Mouse (Mus musculus) gastrocnemius, postnatal 4 days (tissue): ENCODE results near the gene Hist2h3c2. TPM values are rescaled to one million over a fixed set of nuclear protein-coding genes. Genes with fewer than 3 reads are reported as not detected.
"Not testable (repeated sequence)": the region's sequence is repeated elsewhere in the genome, so short reads cannot be mapped to it uniquely, and the experiment has no call there.

Source experiments
- DNase-seq, 2 experiments: peaks; one replicate each; pipeline ENCODE4 v3.0.0; 2021 to 2022; ENCODE audit warnings: low spot score in 2 of 2, mixed read lengths in 2 of 2
- total RNA-seq, 2 experiments: library from RNA; stranded (reverse); gene quantifications; 2 replicates each; pipeline ENCODE4 v1.2.3; 2021

Gene Hist2h3c2
- total RNA-seq, 2 experiments from 2014 or later: 150 TPM

- no peak for DNase-seq
Measured at GRCm38 (mm10) chr3:96261623-96262022, 22.7 kb upstream of the Hist2h3c2 start.

- no peak for DNase-seq
Measured at GRCm38 (mm10) chr3:96260220-96260619, 21.3 kb upstream of the Hist2h3c2 start.

GRCm38 (mm10) chr3:96257190-96257589, 18.3 kb upstream of the Hist2h3c2 start:
- no peak for DNase-seq

- no peak for DNase-seq
Measured at GRCm38 (mm10) chr3:96255926-96256593, 17.1 kb upstream of the Hist2h3c2 start.

- no peak for DNase-seq
Measured at GRCm38 (mm10) chr3:96254683-96255355, 15.9 kb upstream of the Hist2h3c2 start.

GRCm38 (mm10) chr3:96251787-96252186, 12.9 kb upstream of the Hist2h3c2 start:
- DNase-seq: no peak

- no peak for DNase-seq
Measured at GRCm38 (mm10) chr3:96250890-96251289, 12.0 kb upstream of the Hist2h3c2 start.

- no peak for DNase-seq
Measured at GRCm38 (mm10) chr3:96249034-96249345, 10.1 kb upstream of the Hist2h3c2 start.

- no peak for DNase-seq
Measured at GRCm38 (mm10) chr3:96248141-96249033, 9.5 kb upstream of the Hist2h3c2 start.

GRCm38 (mm10) chr3:96247356-96248140, 8.6 kb upstream of the Hist2h3c2 start:
- DNase-seq: no peak

GRCm38 (mm10) chr3:96246427-96246856, 7.5 kb upstream of the Hist2h3c2 start, which contains the start of gene Hist2h3c1:
Hist2h3c1 (plus strand) TSS chr3:96246685.
- not testable (repeated sequence) for DNase-seq

- not testable (repeated sequence) for DNase-seq
Measured at GRCm38 (mm10) chr3:96246018-96246417, 7.1 kb upstream of the Hist2h3c2 start.

GRCm38 (mm10) chr3:96245003-96245886, 6.3 kb upstream of the Hist2h3c2 start, which contains the start of gene Hist2h2aa1:
Hist2h2aa1 (plus strand) TSS chr3:96245497.
- peak; percentile 65 to 81 for DNase-seq

- DNase-seq: no peak
Measured at GRCm38 (mm10) chr3:96243921-96244572, 5.1 kb upstream of the Hist2h3c2 start.

- no peak for DNase-seq
Measured at GRCm38 (mm10) chr3:96240799-96241197, 1.9 kb upstream of the Hist2h3c2 start.

- peak; percentile 82 to 94 for DNase-seq
Measured at GRCm38 (mm10) chr3:96239949-96240798, 1.2 kb upstream of the Hist2h3c2 start, which contains the start of gene Hist2h2aa2. Hist2h2aa2 (minus strand) TSS chr3:96240276.

GRCm38 (mm10) chr3:96237904-96238511, 919 bp downstream of the Hist2h3c2 start:
- DNase-seq: no peak
